Mouse (Mus musculus) frontal cortex, postnatal 14 days (tissue): ENCODE measurements around the gene 2410004B18Rik.
"Not testable (repeated sequence)": the region's sequence is repeated elsewhere in the genome, so short reads cannot be mapped to it uniquely, and the experiment has no call there.

ENCODE experiments used
- DNase-seq, 2 experiments: peaks; one replicate each; pipeline ENCODE4 v3.0.0; 2022; ENCODE audit warnings: low spot score in 2 of 2

Gene 2410004B18Rik

GRCm38 (mm10) chr3:145965583-145965982 is 27.8 kb downstream of the 2410004B18Rik start:
- not testable (repeated sequence) for DNase-seq

- DNase-seq = no peak
Measured at GRCm38 (mm10) chr3:145966806-145967205, 29.0 kb downstream of the 2410004B18Rik start.

GRCm38 (mm10) chr3:145969031-145969501 is 31.3 kb downstream of the 2410004B18Rik start:
- DNase-seq = no peak

GRCm38 (mm10) chr3:145971501-145971900 is 33.7 kb downstream of the 2410004B18Rik start:
- no peak for DNase-seq

- no peak for DNase-seq
Measured at GRCm38 (mm10) chr3:145974986-145975385, 37.2 kb downstream of the 2410004B18Rik start.

GRCm38 (mm10) chr3:145985333-145985925 is 47.6 kb downstream of the 2410004B18Rik start:
- no peak for DNase-seq

- no peak for DNase-seq
Measured at GRCm38 (mm10) chr3:145986317-145987001, 48.6 kb downstream of the 2410004B18Rik start.

- peak; percentile 25 to 44 for DNase-seq
Measured at GRCm38 (mm10) chr3:145987268-145987969, 49.6 kb downstream of the 2410004B18Rik start, which contains the start of gene Syde2. Gene Syde2, plus strand, starts transcription at chr3:145987870.

GRCm38 (mm10) chr3:145987970-145988683 is 50.3 kb downstream of the 2410004B18Rik start:
- peak; percentile 24 to 35 for DNase-seq

- DNase-seq = no peak
Measured at GRCm38 (mm10) chr3:145988684-145989575, 51.1 kb downstream of the 2410004B18Rik start.

- no peak for DNase-seq
Measured at GRCm38 (mm10) chr3:145989576-145990081, 51.8 kb downstream of the 2410004B18Rik start.

- DNase-seq = no peak
Measured at GRCm38 (mm10) chr3:145991130-145991529, 53.3 kb downstream of the 2410004B18Rik start.

GRCm38 (mm10) chr3:145991976-145992730 is 54.3 kb downstream of the 2410004B18Rik start:
- DNase-seq = no peak

GRCm38 (mm10) chr3:145992796-145993195 is 55.0 kb downstream of the 2410004B18Rik start:
- no peak for DNase-seq

GRCm38 (mm10) chr3:145993481-145994201 is 55.8 kb downstream of the 2410004B18Rik start:
- DNase-seq = no peak
